Mouse (Mus musculus) liver, embryonic 13.5 days (tissue): ENCODE results near the gene Tmem30c. TPM values are rescaled to one million over a fixed set of nuclear protein-coding genes. Genes with fewer than 3 reads are reported as not detected.
"Not testable (repeated sequence)": the region's sequence is repeated elsewhere in the genome, so short reads cannot be mapped to it uniquely, and the experiment has no call there.

Experiments used
- ATAC-seq: fragments of 200-750 bp; cut with Nextera tagmentation; 2 replicates; pipeline ENCODE4 v1.8.0; 2017; ENCODE audit warnings: low read depth, mild to moderate bottlenecking, moderate number of reproducible peaks, moderate library complexity
- DNase-seq: peaks from one replicate; pipeline ENCODE4 v3.0.0; 2022
- H3K27ac ChIP-seq: fragments of 300-500 bp; sonication (generic); 2 replicates; pipeline ENCODE4 v1.5.1; 2015; ENCODE audit warnings: moderate library complexity, mild to moderate bottlenecking, inconsistent platforms
- H3K27me3 ChIP-seq: fragments of 300-500 bp; sonication (generic); 2 replicates; pipeline ENCODE4 v1.6.1; 2015; ENCODE audit warnings: mild to moderate bottlenecking, inconsistent platforms
- H3K36me3 ChIP-seq: fragments of 300-500 bp; sonication (generic); 2 replicates; pipeline ENCODE4 v1.6.1; 2015; ENCODE audit warnings: mild to moderate bottlenecking, inconsistent platforms
- H3K4me1 ChIP-seq: fragments of 300-500 bp; sonication (generic); replicated peaks from 2 replicates; pipeline ENCODE4 v1.6.1; 2015; ENCODE audit warnings: inconsistent platforms
- H3K4me2 ChIP-seq: fragments of 300-500 bp; sonication (generic); 2 replicates; pipeline ENCODE4 v1.6.1; 2015; ENCODE audit warnings: inconsistent platforms, mild to moderate bottlenecking, moderate library complexity
- H3K4me3 ChIP-seq: fragments of 300-500 bp; sonication (generic); replicated peaks from 2 replicates; pipeline ENCODE4 v1.5.1; 2015; ENCODE audit warnings: mild to moderate bottlenecking, inconsistent platforms
- H3K9ac ChIP-seq: fragments of 300-500 bp; sonication (generic); 2 replicates; pipeline ENCODE4 v1.6.1; 2015; ENCODE audit warnings: mild to moderate bottlenecking, inconsistent platforms
- H3K9me3 ChIP-seq: fragments of 300-500 bp; sonication (generic); replicated peaks from 2 replicates; pipeline ENCODE4 v1.6.1; 2016; ENCODE audit warnings: inconsistent platforms
- WGBS: fragments of 180-500 bp; shearing (Covaris S2); methylation state at CpG from one replicate; pipeline ENCODE4 v1.1.7; 2015; ENCODE audit not compliant: insufficient replicate concordance; 5-methylcytosine and 5-hydroxymethylcytosine counted together
- polyA plus RNA-seq: library from polyadenylated mRNA; unstranded; fragments of >200 nt; fragmentation: Nextera tagmentation; extraction: Ambion mirVana; gene quantifications from 2 replicates; pipeline ENCODE4 v1.2.1, GENCODE M21; 2015

The Tmem30c gene
- polyA plus RNA-seq, 1 experiment from 2014 or later, result not detected

GRCm38 (mm10) chr16:57251589-57252421 is 40.9 kb downstream of the Tmem30c start:
- no peaks in the 10 kb centered on the region for H3K36me3 ChIP-seq
- H3K4me2 ChIP-seq, result no peak overlapping the region
- H3K9me3 ChIP-seq, result no peaks in the 10 kb centered on the region
- no peak overlapping the region for H3K9ac ChIP-seq
- no peaks in the 10 kb centered on the region for H3K27me3 ChIP-seq
- DNase-seq (no peak), ATAC-seq (no peak)
- WGBS, result 41% methylated on average over 7 of the region's 7 CpGs
- H3K27ac ChIP-seq, result no peak overlapping the region
- H3K4me1 ChIP-seq, result no peaks in the 10 kb centered on the region
- H3K4me3 ChIP-seq, result no peak overlapping the region

- ATAC-seq, result no peak
These were observed 41.7 kb downstream of the Tmem30c start for GRCm38 (mm10) chr16:57250991-57251390.

GRCm38 (mm10) chr16:57247464-57247863 is 45.2 kb downstream of the Tmem30c start:
- no peak for ATAC-seq
- no peak for DNase-seq
- Histone ChIP-seq H3K9me3 (no peaks in the 10 kb centered on the region), H3K4me3 (no peak overlapping the region), H3K27me3 (no peaks in the 10 kb centered on the region), H3K4me1 (no peaks in the 10 kb centered on the region), H3K4me2 (no peak overlapping the region), H3K36me3 (no peaks in the 10 kb centered on the region), H3K9ac (no peak overlapping the region), H3K27ac (no peak overlapping the region)
- WGBS, result 79% methylated on average over 4 of the region's 4 CpGs

More at GRCm38 (mm10) chr16:57250991-57251390, 41.7 kb downstream of the Tmem30c start:
- DNase-seq, result no peak
- no peaks in the 10 kb centered on the region for H3K4me1 ChIP-seq
- H3K9ac ChIP-seq, result no peak overlapping the region
- no peaks in the 10 kb centered on the region for H3K9me3 ChIP-seq
- H3K4me3 ChIP-seq, result no peak overlapping the region
- H3K27ac ChIP-seq, result no peak overlapping the region
- no peaks in the 10 kb centered on the region for H3K27me3 ChIP-seq
- no peaks in the 10 kb centered on the region for H3K36me3 ChIP-seq
- 55% methylated on average over 4 of the region's 4 CpGs for WGBS
- no peak overlapping the region for H3K4me2 ChIP-seq

- Histone ChIP-seq H3K9ac (no peak overlapping the region), H3K4me2 (no peak overlapping the region), H3K27ac (no peak overlapping the region), H3K27me3 (no peaks in the 10 kb centered on the region), H3K4me1 (no peaks in the 10 kb centered on the region), H3K36me3 (no peaks in the 10 kb centered on the region), H3K4me3 (no peak overlapping the region), H3K9me3 (no peaks in the 10 kb centered on the region)
- no peak for ATAC-seq
- no peak for DNase-seq
- 52% methylated on average over 3 of the region's 3 CpGs for WGBS
These were observed 46.1 kb downstream of the Tmem30c start for GRCm38 (mm10) chr16:57246596-57246995.

GRCm38 (mm10) chr16:57243858-57244248 is 48.8 kb downstream of the Tmem30c start:
- Histone ChIP-seq H3K9ac (no peak overlapping the region), H3K27me3 (no peaks in the 10 kb centered on the region), H3K4me2 (no peak overlapping the region), H3K9me3 (no peaks in the 10 kb centered on the region), H3K4me1 (no peaks in the 10 kb centered on the region), H3K36me3 (no peaks in the 10 kb centered on the region), H3K27ac (no peak overlapping the region), H3K4me3 (no peak overlapping the region)
- ATAC-seq (no peak), DNase-seq (peak; percentile 15)
- WGBS, result 6% methylated on average over 6 of the region's 6 CpGs

GRCm38 (mm10) chr16:57243205-57243857 is 49.3 kb downstream of the Tmem30c start:
- H3K9me3 ChIP-seq, result no peaks in the 10 kb centered on the region
- H3K4me3 ChIP-seq, result no peak overlapping the region
- no peaks in the 10 kb centered on the region for H3K36me3 ChIP-seq
- no peaks in the 10 kb centered on the region for H3K4me1 ChIP-seq
- WGBS, result 30% methylated on average over 10 of the region's 10 CpGs
- no peaks in the 10 kb centered on the region for H3K27me3 ChIP-seq
- H3K9ac ChIP-seq, result no peak overlapping the region
- H3K27ac ChIP-seq, result no peak overlapping the region
- no peak for DNase-seq
- ATAC-seq, result no peak
- no peak overlapping the region for H3K4me2 ChIP-seq

- WGBS, result 74% methylated on average over 5 of the region's 5 CpGs
- Histone ChIP-seq H3K27ac (no peak overlapping the region), H3K36me3 (no peaks in the 10 kb centered on the region), H3K4me2 (no peak overlapping the region), H3K4me3 (no peak overlapping the region), H3K9ac (no peak overlapping the region), H3K9me3 (no peaks in the 10 kb centered on the region), H3K27me3 (no peaks in the 10 kb centered on the region), H3K4me1 (no peaks in the 10 kb centered on the region)
- DNase-seq (no peak), ATAC-seq (no peak)
These were observed 49.8 kb downstream of the Tmem30c start for GRCm38 (mm10) chr16:57242857-57243204.

GRCm38 (mm10) chr16:57235871-57236510 is 56.7 kb downstream of the Tmem30c start:
- H3K27ac ChIP-seq, result no peak overlapping the region
- no peaks in the 10 kb centered on the region for H3K36me3 ChIP-seq
- no peaks in the 10 kb centered on the region for H3K27me3 ChIP-seq
- no peaks in the 10 kb centered on the region for H3K4me1 ChIP-seq
- H3K9ac ChIP-seq, result no peak overlapping the region
- H3K4me3 ChIP-seq, result no peak overlapping the region
- ATAC-seq (no peak), DNase-seq (no peak)
- WGBS, result 49% methylated on average over 7 of the region's 7 CpGs
- H3K9me3 ChIP-seq, result no peaks in the 10 kb centered on the region
- no peak overlapping the region for H3K4me2 ChIP-seq

GRCm38 (mm10) chr16:57231937-57232310 is 60.7 kb downstream of the Tmem30c start:
- Histone ChIP-seq H3K4me2 (peak overlapping the region; percentile 81), H3K4me3 (peak overlapping the region; percentile 93)
- not testable (repeated sequence) for H3K9ac ChIP-seq, H3K4me1 ChIP-seq, H3K27ac ChIP-seq, H3K9me3 ChIP-seq, H3K27me3 ChIP-seq, H3K36me3 ChIP-seq, ATAC-seq, DNase-seq
- WGBS, result 66% methylated on average over 5 of the region's 5 CpGs

- DNase-seq, result peak; percentile 91
- under 1% methylated on average over 42 of the region's 42 CpGs for WGBS
These were observed 61.4 kb downstream of the Tmem30c start, which contains the start of gene Tbc1d23 for GRCm38 (mm10) chr16:57231089-57231936. Gene Tbc1d23, minus strand, starts transcription at chr16:57231504.

GRCm38 (mm10) chr16:57226444-57226843 is 66.2 kb downstream of the Tmem30c start:
- no peak overlapping the region for H3K9ac ChIP-seq
- 79% methylated on average over 5 of the region's 5 CpGs for WGBS
- H3K4me3 ChIP-seq, result no peak overlapping the region
- no peaks in the 10 kb centered on the region for H3K9me3 ChIP-seq
- no peak overlapping the region for H3K27ac ChIP-seq
- no peaks in the 10 kb centered on the region for H3K27me3 ChIP-seq
- H3K4me2 ChIP-seq, result no peak overlapping the region
- ATAC-seq (no peak), DNase-seq (no peak)
- H3K4me1 ChIP-seq, result peaks cover 8% of the 10 kb centered on the region
- H3K36me3 ChIP-seq, result 0 out of 2 replicates have a peak, but pooled peaks cover 3% of the 10 kb centered on the region

More at GRCm38 (mm10) chr16:57231089-57231936, 61.4 kb downstream of the Tmem30c start, which contains the start of gene Tbc1d23:
- peak within 1 kb of the TSS; percentile 79 for H3K27ac ChIP-seq
- ATAC-seq, result peak; percentile 98
- H3K9ac ChIP-seq, result peak within 1 kb of the TSS; percentile 87
- H3K4me3 ChIP-seq, result peak within 1 kb of the TSS; percentile 93
- H3K9me3 ChIP-seq, result no peaks in the 10 kb centered on the region
- peaks cover 8% of the 10 kb centered on the region for H3K4me1 ChIP-seq
- H3K4me2 ChIP-seq, result peak within 1 kb of the TSS; percentile 81
- no peaks in the 10 kb centered on the region for H3K36me3 ChIP-seq
- H3K27me3 ChIP-seq, result no peaks in the 10 kb centered on the region
